Mouse (Mus musculus) thymus, adult 2 months (tissue): Measurements from ENCODE around the gene Slc9a1.

Experiments
- CTCF ChIP-seq: fragments of 200-500 bp; IDR thresholded peaks from 2 replicates; pipeline ENCODE4 v1.5.1; 2012; ENCODE audit warnings: mild to moderate bottlenecking, control low read depth, low read length, moderate library complexity, borderline replicate concordance; ENCODE audit not compliant: control insufficient read depth, poor library complexity, insufficient read depth; ENCODE audit errors: extremely low read depth
- POLR2A ChIP-seq: fragments of 200-500 bp; IDR thresholded peaks from 2 replicates; pipeline ENCODE4 v1.6.1; 2012; ENCODE audit warnings: mild to moderate bottlenecking, low read length, control low read depth, moderate library complexity; ENCODE audit not compliant: control insufficient read depth, poor library complexity, insufficient read depth; ENCODE audit errors: extremely low read depth

- TF ChIP-seq POLR2A (no peak), CTCF (no peak)
These were observed 21.9 kb upstream of the Slc9a1 start for GRCm38 (mm10) chr4:133347624-133348023.
